Comparison of ENCODE assay signal across 18 mouse cellular contexts in genomic region chr5:66415033-66415697, GRCm38 (mm10).
DNase-seq lines count a peak whose midpoint lies in the region; ATAC-seq lines count a peak whose summit lies in the region.
"Had no signal": no experiment of that assay in that cellular context is flagged by ENCODE, and none has a peak within 500 bp of the region (broad histone marks: within the 10 kb centered on the region; RNA-seq: fewer than 3 reads in every experiment).

No protein-coding gene starts in this region.

- H3K36me3 ChIP-seq in intestine, embryonic 15.5 days: no peaks in the 10 kb centered on the region
- H3K36me3 ChIP-seq in intestine, embryonic 16.5 days (ENCODE audit: control insufficient read depth, insufficient read depth, low read length): no peaks in the 10 kb centered on the region
- no peaks in the 10 kb centered on the region for H3K36me3 ChIP-seq in forebrain, embryonic 16.5 days (ENCODE audit: control insufficient read depth, insufficient read depth)
- H3K36me3 ChIP-seq in hindbrain, embryonic 15.5 days: no peaks in the 10 kb centered on the region
- no peaks in the 10 kb centered on the region for H3K36me3 ChIP-seq in neural tube, embryonic 14.5 days (ENCODE audit: control insufficient read depth, insufficient read depth, low read length)
- H3K36me3 ChIP-seq: liver, embryonic 15.5 days; stomach, embryonic 15.5 days had no signal

- no peaks in the 10 kb centered on the region for H3K27me3 ChIP-seq in intestine, embryonic 15.5 days (replicated peaks)
- H3K27me3 ChIP-seq in intestine, embryonic 16.5 days (replicated peaks; ENCODE audit: control insufficient read depth, insufficient read depth, low read length): no peaks in the 10 kb centered on the region
- H3K27me3 ChIP-seq in forebrain, embryonic 16.5 days (replicated peaks; ENCODE audit: control insufficient read depth, insufficient read depth, low read length): no peaks in the 10 kb centered on the region
- H3K27me3 ChIP-seq in hindbrain, embryonic 15.5 days: no peaks in the 10 kb centered on the region
- H3K27me3 ChIP-seq in neural tube, embryonic 14.5 days (ENCODE audit: control insufficient read depth, insufficient read depth, low read length): no peaks in the 10 kb centered on the region
- H3K27me3 ChIP-seq: liver, embryonic 15.5 days; stomach, embryonic 15.5 days had no signal

- H3K9me3 ChIP-seq in intestine, embryonic 15.5 days: no peaks in the 10 kb centered on the region
- no peaks in the 10 kb centered on the region for H3K9me3 ChIP-seq in intestine, embryonic 16.5 days (ENCODE audit: control insufficient read depth, low read length)
- no peaks in the 10 kb centered on the region for H3K9me3 ChIP-seq in forebrain, embryonic 16.5 days (ENCODE audit: control insufficient read depth, low read length)
- H3K9me3 ChIP-seq in hindbrain, embryonic 15.5 days: no peaks in the 10 kb centered on the region
- no peaks in the 10 kb centered on the region for H3K9me3 ChIP-seq in neural tube, embryonic 14.5 days (ENCODE audit: control insufficient read depth, low read length)
- H3K9me3 ChIP-seq: liver, embryonic 15.5 days; stomach, embryonic 15.5 days had no signal

- WGBS in intestine, embryonic 15.5 days: 56% methylated on average over 9 of the region's 9 CpGs
- 57% methylated on average over 9 of the region's 9 CpGs for WGBS in intestine, embryonic 16.5 days
- 59% methylated on average over 9 of the region's 9 CpGs for WGBS in forebrain, embryonic 16.5 days
- 47% methylated on average over 9 of the region's 9 CpGs for WGBS in hindbrain, embryonic 15.5 days
- 57% methylated on average over 9 of the region's 9 CpGs for WGBS in neural tube, embryonic 14.5 days

- no peak overlapping the region for H3K4me3 ChIP-seq in intestine, embryonic 15.5 days (replicated peaks)
- no peak overlapping the region for H3K4me3 ChIP-seq in intestine, embryonic 16.5 days (ENCODE audit: low read length)
- no peak overlapping the region for H3K4me3 ChIP-seq in forebrain, embryonic 16.5 days (replicated peaks; ENCODE audit: low read length)
- no peak overlapping the region for H3K4me3 ChIP-seq in hindbrain, embryonic 15.5 days
- H3K4me3 ChIP-seq in neural tube, embryonic 14.5 days (ENCODE audit: low read depth, low read length): no peak overlapping the region
- H3K4me3 ChIP-seq: heart, adult 2 months; liver, embryonic 15.5 days; stomach, embryonic 15.5 days had no signal

- DNase-seq in urinary bladder, postnatal 4 days (ENCODE audit: low spot score in 2 of 2): no peak
- DNase-seq in retina, embryonic 14.5 days (ENCODE audit: low spot score): no peak
- DNase-seq: adrenal gland, postnatal 36 days; B cell, adult 2 months; cerebellum, adult 8-10 months; gastrocnemius, postnatal 10 days; heart, adult 2 months; heart, postnatal 4 days; kidney, adult 11 months; right cerebral cortex, postnatal 25 days; thymus, adult 2 months had no signal

- no peak overlapping the region for H3K4me2 ChIP-seq in intestine, embryonic 15.5 days (replicated peaks)
- no peak overlapping the region for H3K4me2 ChIP-seq in intestine, embryonic 16.5 days (ENCODE audit: low read depth, low read length)
- H3K4me2 ChIP-seq in forebrain, embryonic 16.5 days (ENCODE audit: low read length): no peak overlapping the region
- H3K4me2 ChIP-seq in hindbrain, embryonic 15.5 days: no peak overlapping the region
- no peak overlapping the region for H3K4me2 ChIP-seq in neural tube, embryonic 14.5 days (ENCODE audit: low read depth, low read length)
- H3K4me2 ChIP-seq: liver, embryonic 15.5 days; stomach, embryonic 15.5 days had no signal

- H3K4me1 ChIP-seq in intestine, embryonic 15.5 days (replicated peaks): no peaks in the 10 kb centered on the region
- H3K4me1 ChIP-seq in intestine, embryonic 16.5 days (ENCODE audit: control insufficient read depth, insufficient read depth, low read length): no peaks in the 10 kb centered on the region
- peaks cover 21% of the 10 kb centered on the region for H3K4me1 ChIP-seq in forebrain, embryonic 16.5 days (replicated peaks; ENCODE audit: control insufficient read depth, insufficient read depth, low read length)
- H3K4me1 ChIP-seq in hindbrain, embryonic 15.5 days (replicated peaks): peaks cover 28% of the 10 kb centered on the region
- peaks cover 17% of the 10 kb centered on the region for H3K4me1 ChIP-seq in neural tube, embryonic 14.5 days (ENCODE audit: control insufficient read depth, insufficient read depth, low read length)
- H3K4me1 ChIP-seq: liver, embryonic 15.5 days; stomach, embryonic 15.5 days had no signal

- no peak overlapping the region for H3K27ac ChIP-seq in intestine, embryonic 15.5 days
- no peak overlapping the region for H3K27ac ChIP-seq in intestine, embryonic 16.5 days (ENCODE audit: low read length)
- H3K27ac ChIP-seq in forebrain, embryonic 16.5 days (ENCODE audit: low read length): peak overlapping the region; percentile 20; the same call in 1 of the 2 replicates
- H3K27ac ChIP-seq in hindbrain, embryonic 15.5 days (replicated peaks): peak overlapping the region; percentile 56
- peak overlapping the region; percentile 22; the same call in 1 of the 2 replicates for H3K27ac ChIP-seq in neural tube, embryonic 14.5 days (ENCODE audit: low read depth, low read length)
- H3K27ac ChIP-seq: heart, adult 2 months; liver, embryonic 15.5 days; stomach, embryonic 15.5 days had no signal

- ATAC-seq in intestine, embryonic 15.5 days: 0 out of 2 replicates have a peak, but pooled peaks have one; percentile 36
- ATAC-seq in intestine, embryonic 16.5 days: no peak
- ATAC-seq in forebrain, embryonic 16.5 days: peak; percentile 41
- ATAC-seq in hindbrain, embryonic 15.5 days (ENCODE audit: low FRiP score, low read depth): no peak; the same call in 1 of the 2 replicates
- ATAC-seq in neural tube, embryonic 14.5 days (ENCODE audit: low read depth): 0 out of 2 replicates have a peak, but pooled peaks have one; percentile 10

- H3K9ac ChIP-seq in intestine, embryonic 15.5 days: no peak overlapping the region
- H3K9ac ChIP-seq in intestine, embryonic 16.5 days (ENCODE audit: low read depth, low read length): no peak overlapping the region
- H3K9ac ChIP-seq in forebrain, embryonic 16.5 days (replicated peaks; ENCODE audit: low read depth, low read length): no peak overlapping the region
- no peak overlapping the region for H3K9ac ChIP-seq in hindbrain, embryonic 15.5 days
- H3K9ac ChIP-seq in neural tube, embryonic 14.5 days (replicated peaks; ENCODE audit: low read depth, low read length): no peak overlapping the region
- H3K9ac ChIP-seq: liver, embryonic 15.5 days; stomach, embryonic 15.5 days had no signal

Comparison
In these comparisons a context has a peak if more than half of its experiments do, and no peak if none do; other contexts are left out.
1. ATAC-seq: peak in intestine, embryonic 15.5 days (single experiment), forebrain, embryonic 16.5 days (single experiment) and neural tube, embryonic 14.5 days (single experiment); none in intestine, embryonic 16.5 days (single experiment) and hindbrain, embryonic 15.5 days (single experiment).
2. H3K27ac ChIP-seq: peak in forebrain, embryonic 16.5 days (single experiment), hindbrain, embryonic 15.5 days (single experiment) and neural tube, embryonic 14.5 days (single experiment); none in intestine, embryonic 15.5 days (single experiment) and intestine, embryonic 16.5 days (single experiment).